8 mouse cellular contexts compared by ENCODE assay signal in genomic region chr7:19279581-19280114, GRCm38 (mm10). TPM values are rescaled to one million over a fixed set of nuclear protein-coding genes. Genes with fewer than 3 reads are reported as not detected.
A peak's percentile ranks its signal among the peaks of the same experiment; 100 is the strongest.
DNase-seq lines count a peak whose midpoint lies in the region; ATAC-seq and TF ChIP-seq lines count a peak whose summit lies in the region.

Gene Ppm1n (minus strand): TSS chr7:19280064.

- peak within 1 kb of the TSS; percentile 17; the same call in 1 of the 2 replicates for H3K4me3 ChIP-seq in liver, adult 2 months (ENCODE audit: insufficient read depth, low read depth, low read length)
- peak within 1 kb of the TSS; percentile 47 for H3K4me3 ChIP-seq in forebrain, embryonic 10.5 days
- H3K4me3 ChIP-seq in limb, embryonic 15.5 days = peak within 1 kb of the TSS; percentile 26
- H3K4me3 ChIP-seq in kidney, adult 2 months (ENCODE audit: insufficient read depth, low read depth, low read length) = no peak within 1 kb of the TSS

- H3K79me2 ChIP-seq in liver, adult 2 months (ENCODE audit: control insufficient read depth, insufficient read depth, low read length) = no peaks in the 10 kb centered on the region

- no peak for DNase-seq in liver, adult 2 months (ENCODE audit: extremely low read depth, low read depth, low spot score)
- no peak for DNase-seq in liver
- no peak for DNase-seq in forebrain, embryonic 10.5 days (ENCODE audit: extremely low spot score, low spot score)
- DNase-seq in retina, postnatal 1 day = peak; percentile 50
- DNase-seq in adrenal gland, postnatal 10 days = no peak
- no peak for DNase-seq in layer of hippocampus, adult 11-12 months (ENCODE audit: low spot score)
- no peak for DNase-seq in kidney, adult 2 months

- no peaks in the 10 kb centered on the region for H3K36me3 ChIP-seq in liver, adult 2 months (ENCODE audit: control insufficient read depth, insufficient read depth, low read length)
- H3K36me3 ChIP-seq in forebrain, embryonic 10.5 days (replicated peaks) = no peaks in the 10 kb centered on the region
- H3K36me3 ChIP-seq in limb, embryonic 15.5 days = no peaks in the 10 kb centered on the region
- no peaks in the 10 kb centered on the region for H3K36me3 ChIP-seq in kidney, adult 2 months (ENCODE audit: control insufficient read depth, insufficient read depth, low read length)

- no peak for TF ChIP-seq POLR2A in liver, adult 2 months (IDR thresholded peaks at IDR 0.05; ENCODE audit: extremely low read depth, insufficient read depth, low read length)
- no peak for TF ChIP-seq POLR2A in kidney, adult 2 months (IDR thresholded peaks at IDR 0.05; ENCODE audit: low read depth, low read length)

- H3K27ac ChIP-seq in liver, adult 2 months (replicated peaks; ENCODE audit: insufficient read depth, low read depth, low read length) = no peak within 1 kb of the TSS
- H3K27ac ChIP-seq in forebrain, embryonic 10.5 days = peak within 1 kb of the TSS; percentile 35; the same call in 1 of the 2 replicates
- H3K27ac ChIP-seq in limb, embryonic 15.5 days = no peak within 1 kb of the TSS
- H3K27ac ChIP-seq in kidney, adult 2 months (ENCODE audit: insufficient read depth, low read depth, low read length) = no peak within 1 kb of the TSS

- H3K4me1 ChIP-seq in liver, adult 2 months (ENCODE audit: control insufficient read depth, insufficient read depth, low read length) = no peaks in the 10 kb centered on the region
- H3K4me1 ChIP-seq in forebrain, embryonic 10.5 days = peaks cover 27% of the 10 kb centered on the region
- peaks cover 23% of the 10 kb centered on the region for H3K4me1 ChIP-seq in limb, embryonic 15.5 days
- H3K4me1 ChIP-seq in kidney, adult 2 months (ENCODE audit: control insufficient read depth, insufficient read depth, low read length) = no peaks in the 10 kb centered on the region

- WGBS in liver, adult 2 months = 3% methylated on average over 46 of the region's 46 CpGs
- under 1% methylated on average over 46 of the region's 46 CpGs for WGBS in forebrain, embryonic 10.5 days
- WGBS in limb, embryonic 15.5 days = 1% methylated on average over 46 of the region's 46 CpGs
- 1% methylated on average over 46 of the region's 46 CpGs for WGBS in kidney, adult 2 months

- H3K27me3 ChIP-seq in liver, adult 2 months (ENCODE audit: control insufficient read depth, insufficient read depth, low read length) = peaks cover 8% of the 10 kb centered on the region
- peaks cover 76% of the 10 kb centered on the region for H3K27me3 ChIP-seq in forebrain, embryonic 10.5 days (ENCODE audit: poor library complexity, severe bottlenecking)
- peaks cover 60% of the 10 kb centered on the region for H3K27me3 ChIP-seq in limb, embryonic 15.5 days
- 0 out of 2 replicates have a peak, but pooled peaks cover 2% of the 10 kb centered on the region for H3K27me3 ChIP-seq in kidney, adult 2 months (replicated peaks; ENCODE audit: control insufficient read depth, insufficient read depth, low read length)

- H3K9ac ChIP-seq in liver, adult 2 months (ENCODE audit: low read depth, low read length) = no peak within 1 kb of the TSS
- no peak within 1 kb of the TSS for H3K9ac ChIP-seq in limb, embryonic 15.5 days

- H3K4me2 ChIP-seq in limb, embryonic 15.5 days = peak within 1 kb of the TSS; percentile 36

- H3K9me3 ChIP-seq in forebrain, embryonic 10.5 days = 0 out of 2 replicates have a peak, but pooled peaks cover 4% of the 10 kb centered on the region
- no peaks in the 10 kb centered on the region; the same call in 1 of the 2 replicates for H3K9me3 ChIP-seq in limb, embryonic 15.5 days

- TF ChIP-seq CTCF in liver, adult 2 months (IDR thresholded peaks at IDR 0.05; ENCODE audit: low read depth, low read length) = no peak
- no peak for TF ChIP-seq CTCF in kidney, adult 2 months (conservative IDR thresholded peaks at IDR 0.05; ENCODE audit: insufficient read depth, insufficient read length, low read depth, low read length)

- ATAC-seq in limb, embryonic 15.5 days (ENCODE audit: insufficient number of reproducible peaks, low FRiP score, low TSS enrichment, low read depth) = no peak

RNA-seq across cellular contexts. Expression of gene Ppm1n, which starts in this region (rescaled TPM):
- total RNA-seq in liver, adult 2 months (2014; rRNA removed) = 0.20 TPM in 1 of 2 replicates, not detected in the other
- polyA plus RNA-seq in liver, adult 2 months (2012; rRNA removed) = 0.13 TPM in 1 of 2 replicates, not detected in the other
- 0.41 and 0.51 TPM in 2 replicates for polyA plus RNA-seq in forebrain, embryonic 10.5 days (2016; fragmentation: Nextera tagmentation; extraction: Ambion mirVana)
- polyA plus RNA-seq in limb, embryonic 15.5 days (2015; fragmentation: Nextera tagmentation; extraction: Ambion mirVana) = 0.16 and 0.19 TPM in 2 replicates
- total RNA-seq in adrenal gland, postnatal 10 days (2021) = under 1 TPM in 1 of 2 experiments, not detected in 1; 0.30 TPM
- not detected in 2 replicates for polyA plus RNA-seq in kidney, adult 2 months (2012; rRNA removed)
